Mouse (Mus musculus) CD4-positive, CD25-positive, alpha-beta regulatory T cell, adult 4 months (primary cell): ENCODE measurements at regions not wholly inside any gene's neighbourhood (a gene's known extent, or its start where the extent isn't known, plus 50 kb on each side); places are given as distances from the start of the nearest gene placed in this dataset.

Source experiments
- ATAC-seq: one replicate; pipeline ENCODE4 v1.8.0; 2017

DNA sequence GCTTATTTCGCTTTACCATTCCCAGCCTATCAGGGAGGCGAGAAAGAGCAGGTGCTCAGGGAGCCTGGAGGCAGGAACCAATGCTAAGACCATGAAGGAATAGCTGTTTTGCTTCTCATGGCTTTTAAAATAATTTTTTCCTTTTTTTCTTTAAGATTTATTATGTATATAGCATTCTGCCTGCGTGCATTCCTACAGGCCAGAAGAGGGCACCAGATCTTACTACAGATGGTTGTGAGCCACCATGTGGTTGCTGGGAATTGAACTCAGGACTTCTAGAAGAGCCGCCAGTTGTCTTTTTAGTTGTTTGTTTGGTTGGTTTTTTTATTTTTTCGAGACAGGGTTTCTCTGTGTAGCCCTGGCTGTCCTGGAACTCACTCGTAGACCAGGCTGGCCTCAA lies 113.6 kb upstream of the Armc2 start:
- ATAC-seq, result no peak

DNA sequence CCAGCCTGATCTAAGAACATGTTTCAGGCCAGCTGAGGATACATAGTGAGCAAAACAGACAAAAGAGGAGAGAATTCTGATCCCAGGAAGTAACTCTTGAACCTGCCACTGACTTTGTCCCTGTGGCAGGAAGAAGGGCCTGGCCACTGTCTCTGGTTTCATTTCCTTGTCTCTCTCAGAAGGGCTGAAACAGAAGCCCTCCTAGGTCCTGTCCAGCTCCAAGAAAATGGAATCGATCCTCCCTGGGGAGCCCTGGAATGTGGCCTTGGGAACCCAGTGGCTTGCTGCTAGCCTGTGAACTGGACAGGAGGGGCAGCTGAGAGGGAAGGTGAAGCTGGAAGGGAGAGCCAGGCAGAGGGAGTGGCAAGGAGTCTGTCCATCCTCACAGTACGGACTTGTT lies 113.1 kb upstream of the Armc2 start:
- no peak for ATAC-seq

GRCm38 (mm10) chr10:42127865-42128419 lies 109.7 kb upstream of the Armc2 start:
- ATAC-seq, result no peak

DNA sequence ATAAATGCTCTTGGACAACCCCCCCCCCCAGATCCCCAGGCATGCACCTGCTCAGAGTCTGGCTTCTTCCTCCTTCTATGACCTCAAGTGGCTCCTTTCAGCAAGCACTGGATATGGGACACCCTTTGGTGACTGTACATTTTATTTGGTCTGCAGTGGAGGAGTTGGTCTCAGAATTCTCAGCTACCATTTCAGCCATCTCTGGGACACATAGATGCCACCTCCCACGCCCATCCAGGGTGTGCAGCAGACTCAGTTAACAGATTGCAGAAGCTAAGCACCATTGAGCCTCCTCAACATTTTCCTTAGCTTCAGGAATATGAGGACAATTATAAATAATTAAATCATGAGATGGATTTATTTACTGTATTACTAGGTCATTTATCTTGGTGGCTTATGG lies 108.6 kb upstream of the Armc2 start:
- no peak for ATAC-seq

DNA sequence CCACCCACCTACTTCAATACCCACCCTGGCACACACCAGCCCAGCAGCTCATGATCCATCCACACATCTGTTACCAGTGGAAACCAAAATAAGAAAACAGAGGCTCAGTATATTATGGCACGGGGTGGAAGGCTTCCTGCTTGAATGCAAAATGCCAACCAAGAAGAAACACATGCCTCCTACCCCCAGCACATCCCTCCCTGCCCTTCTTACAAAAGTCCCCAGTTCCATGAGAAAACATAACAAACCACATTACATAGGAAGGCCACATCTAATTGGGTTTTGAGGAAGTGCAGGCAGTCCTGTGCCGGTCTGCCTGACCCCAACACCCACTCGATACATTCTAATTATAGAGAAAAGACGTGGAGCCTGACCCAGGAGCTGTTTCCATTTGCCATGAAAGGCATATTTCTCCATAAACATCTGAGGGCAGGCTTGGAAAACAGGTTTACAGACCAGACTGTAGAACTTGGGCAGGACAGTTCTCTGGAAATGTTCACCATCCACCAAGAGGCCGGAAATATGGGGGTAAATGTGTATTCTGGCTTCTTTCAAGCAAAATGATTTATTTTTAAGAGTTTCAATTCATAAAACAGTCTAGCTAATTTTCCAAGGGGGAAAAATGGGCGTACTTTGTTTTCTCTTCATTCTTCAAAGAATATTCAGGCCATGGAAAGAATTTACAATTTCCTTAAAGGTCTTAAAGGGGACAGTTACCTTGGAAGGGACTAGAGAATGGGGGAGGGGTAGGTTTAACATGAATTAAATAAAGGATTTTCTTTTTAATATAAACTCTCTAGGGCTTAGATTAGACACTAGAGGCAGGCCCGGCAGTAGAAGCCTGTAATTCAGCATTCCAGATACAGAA lies 104.8 kb upstream of the Armc2 start:
- ATAC-seq, result no peak

- no peak for ATAC-seq
Observed at GRCm38 (mm10) chr10:42121984-42122383, 103.7 kb upstream of the Armc2 start.

- no peak for ATAC-seq
Observed at GRCm38 (mm10) chr10:42119326-42119725, 101.1 kb upstream of the Armc2 start.

- ATAC-seq, result no peak
Observed at GRCm38 (mm10) chr10:42118361-42119188, 100.3 kb upstream of the Armc2 start.

- ATAC-seq, result no peak
Observed at GRCm38 (mm10) chr10:42117523-42117922, 99.3 kb upstream of the Armc2 start.

GRCm38 (mm10) chr10:42115920-42116298 lies 97.7 kb upstream of the Armc2 start:
- no peak for ATAC-seq

DNA sequence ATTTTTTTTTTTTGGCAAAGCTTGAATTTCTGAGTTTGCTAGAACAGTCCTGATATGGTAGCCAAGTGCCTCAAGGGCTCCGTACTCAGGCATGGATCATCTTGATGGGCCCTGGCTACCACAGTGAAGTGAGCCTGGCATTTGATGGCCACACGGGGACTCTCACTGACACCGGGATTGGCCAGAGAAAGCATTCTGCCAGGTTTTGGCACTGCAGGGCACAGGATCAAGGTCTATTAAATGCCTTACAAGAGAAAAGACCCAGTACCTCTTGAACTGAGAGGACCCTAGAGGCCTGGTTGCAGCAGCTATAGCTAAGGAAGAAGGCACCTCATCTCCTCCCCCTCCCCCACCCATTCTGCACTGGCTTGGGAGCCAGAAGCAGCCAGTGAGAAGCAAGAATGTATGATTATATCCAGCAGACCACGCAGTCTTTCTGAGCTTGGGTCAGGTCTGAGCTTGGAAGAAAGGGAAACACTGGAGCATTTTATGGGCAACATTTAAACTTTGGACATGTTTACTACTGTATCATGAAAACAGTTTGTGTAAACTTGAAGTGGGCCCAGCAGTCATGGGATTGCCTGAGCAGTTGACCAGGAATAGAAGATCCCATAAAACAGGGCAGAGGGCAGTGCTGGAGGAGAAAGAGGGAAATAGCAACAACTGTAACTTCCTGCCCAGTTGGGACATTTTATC lies 97.1 kb upstream of the Armc2 start:
- ATAC-seq, result no peak

- no peak for ATAC-seq
Observed at GRCm38 (mm10) chr10:42110704-42111103, 92.5 kb upstream of the Armc2 start.

GRCm38 (mm10) chr10:42108294-42109014 lies 90.2 kb upstream of the Armc2 start:
- no peak for ATAC-seq

DNA sequence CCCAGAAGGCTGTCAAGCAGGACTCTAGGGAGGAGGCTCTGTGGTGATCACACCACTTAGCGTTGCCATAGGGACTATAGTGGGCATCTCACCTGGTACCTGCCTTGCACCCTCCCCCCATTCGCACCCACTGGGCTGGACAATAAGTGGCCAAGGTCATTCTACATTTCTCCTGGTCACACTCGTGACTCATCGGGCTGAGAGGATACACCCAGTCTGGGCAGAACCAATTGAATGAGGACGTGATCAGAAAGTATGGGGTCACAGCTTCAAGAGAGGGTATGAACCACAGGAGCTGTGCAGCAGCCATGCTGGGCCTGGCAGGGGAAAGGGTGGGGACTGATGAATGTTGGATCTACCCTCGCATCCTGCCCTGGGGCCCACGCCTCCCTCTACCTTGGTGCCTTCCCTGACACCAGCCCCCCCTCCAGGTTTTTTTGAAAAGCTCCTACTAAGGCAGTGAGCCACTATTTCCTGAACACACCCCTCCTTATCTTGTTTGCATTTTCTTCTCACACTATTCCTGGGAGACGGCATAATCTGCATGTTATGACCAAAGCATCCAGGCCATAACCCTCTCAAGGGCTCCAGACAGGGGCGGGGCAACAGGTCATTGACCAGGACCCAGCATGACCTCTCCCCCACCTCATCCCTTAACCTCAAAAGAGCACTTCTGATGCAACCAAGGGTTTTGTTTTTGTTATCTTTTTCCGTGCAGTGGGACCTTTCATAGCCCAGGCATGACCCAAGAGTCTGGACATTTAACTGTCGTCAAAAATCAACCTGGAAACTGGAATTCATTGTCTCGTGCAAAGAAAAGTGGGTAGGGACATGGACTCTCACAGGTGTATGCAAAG lies 89.4 kb upstream of the Armc2 start:
- no peak for ATAC-seq

GRCm38 (mm10) chr10:42106611-42107010 lies 88.4 kb upstream of the Armc2 start:
- ATAC-seq, result no peak

DNA sequence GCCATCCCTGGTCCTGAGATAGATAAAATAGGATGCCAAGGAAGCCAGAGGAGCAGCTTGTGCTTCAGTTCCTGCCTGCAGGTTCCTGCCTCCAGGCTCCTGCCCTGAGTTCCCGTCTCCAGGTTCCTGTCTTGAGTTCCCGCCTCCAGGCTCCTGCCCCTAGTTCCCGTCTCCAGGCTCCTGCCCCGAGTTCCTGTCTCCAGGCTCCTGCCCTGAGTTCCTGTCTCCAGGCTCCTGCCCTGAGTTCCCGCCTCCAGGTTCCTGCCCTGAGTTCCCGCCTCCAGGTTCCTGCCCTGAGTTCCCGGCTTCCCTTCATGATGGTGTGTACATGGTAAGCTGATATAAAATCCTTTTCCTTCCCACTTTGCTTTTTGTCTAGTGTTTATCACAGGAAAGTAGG lies 86.8 kb upstream of the Armc2 start:
- no peak for ATAC-seq

DNA sequence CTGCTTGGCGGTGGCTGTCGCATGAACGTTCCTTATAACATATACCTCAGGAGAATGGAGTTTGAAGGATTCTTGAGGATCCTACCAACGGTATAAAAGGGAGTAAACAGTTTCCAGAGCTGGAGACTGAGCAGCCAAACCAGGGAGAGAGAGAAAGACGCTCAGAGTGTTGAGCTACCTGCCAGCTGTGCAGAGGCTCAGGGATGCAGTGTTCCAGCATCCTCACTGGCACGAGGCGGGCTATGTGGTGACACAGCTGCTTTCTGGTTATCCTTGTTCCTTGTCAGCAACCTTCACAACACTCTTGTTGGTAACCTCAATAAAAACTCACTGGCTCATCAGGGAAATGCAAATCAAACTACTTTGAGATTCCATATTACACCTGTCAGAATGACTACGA lies 84.1 kb upstream of the Armc2 start:
- no peak for ATAC-seq

- ATAC-seq, result no peak
Observed at GRCm38 (mm10) chr10:42101096-42101495, 82.9 kb upstream of the Armc2 start.

GRCm38 (mm10) chr10:42096924-42097323 lies 78.7 kb upstream of the Armc2 start:
- ATAC-seq, result no peak

DNA sequence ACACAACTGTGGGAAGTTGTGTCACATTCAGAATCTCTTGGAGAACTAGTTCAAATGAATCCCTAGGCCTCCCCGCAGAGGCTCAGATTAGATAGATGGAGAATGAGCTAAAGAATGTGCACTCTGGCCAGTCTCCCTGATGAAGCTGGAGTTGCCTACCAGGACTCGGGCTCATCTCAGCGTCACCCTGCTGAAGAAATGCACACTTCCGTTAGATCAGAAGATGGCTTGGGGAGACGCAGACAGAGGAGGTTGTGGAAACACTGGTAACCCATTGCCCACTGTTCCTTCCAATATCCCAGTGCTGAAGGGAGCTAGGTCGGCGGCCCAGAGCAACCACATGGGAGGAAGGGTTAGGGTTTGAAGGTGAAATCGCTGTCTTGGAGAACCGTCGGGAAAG lies 77.7 kb upstream of the Armc2 start:
- no peak for ATAC-seq

GRCm38 (mm10) chr10:42094274-42095000 lies 76.2 kb upstream of the Armc2 start:
- ATAC-seq, result no peak
